In the genomic region with DNA sequence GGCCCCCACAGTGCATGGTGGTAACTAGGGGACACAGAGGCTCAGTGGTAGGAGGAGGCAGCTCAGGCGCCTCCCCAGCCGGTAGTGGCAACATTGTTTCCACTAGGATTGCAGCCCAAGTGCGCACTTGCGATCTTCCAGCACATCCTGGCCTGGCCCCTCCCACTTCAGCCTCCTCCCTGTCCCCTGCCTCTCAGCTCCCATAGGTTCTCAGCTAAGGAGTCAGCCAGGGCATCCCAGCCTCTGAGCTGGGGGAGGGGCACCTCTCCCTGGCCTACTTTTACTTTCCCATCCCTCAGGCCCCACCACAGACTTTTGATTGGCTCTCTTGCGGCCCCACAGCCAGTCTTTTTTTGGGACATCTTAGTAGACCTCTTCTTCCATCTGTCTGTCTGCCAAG, we compare ENCODE assay signal across 8 mouse cellular contexts. TPM values are rescaled to one million over a fixed set of nuclear protein-coding genes. Genes with fewer than 3 reads are reported as not detected.
DNase-seq lines count a peak whose midpoint lies in the region; ATAC-seq and TF ChIP-seq lines count a peak whose summit lies in the region.

No protein-coding gene starts in this region.

- no peaks in the 10 kb centered on the region for H3K27me3 ChIP-seq in kidney, embryonic 16.5 days (ENCODE audit: insufficient read depth, low read length)
- H3K27me3 ChIP-seq in midbrain, postnatal 0 days (ENCODE audit: insufficient read depth, low read length), result no peaks in the 10 kb centered on the region

- no peaks in the 10 kb centered on the region for H3K36me3 ChIP-seq in kidney, embryonic 16.5 days (ENCODE audit: insufficient read depth, low read length)
- H3K36me3 ChIP-seq in midbrain, postnatal 0 days (ENCODE audit: insufficient read depth, low read length), result no peaks in the 10 kb centered on the region

- peaks cover 34% of the 10 kb centered on the region for H3K4me1 ChIP-seq in kidney, embryonic 16.5 days (ENCODE audit: insufficient read depth, low read length)
- no peaks in the 10 kb centered on the region for H3K4me1 ChIP-seq in midbrain, postnatal 0 days (ENCODE audit: insufficient read depth, low read length)

- WGBS in kidney, embryonic 16.5 days, result 19% methylated on average over 5 of the region's 5 CpGs
- 20% methylated on average over 5 of the region's 5 CpGs for WGBS in midbrain, postnatal 0 days

- H3K9ac ChIP-seq in kidney, embryonic 16.5 days (replicated peaks; ENCODE audit: low read length), result no peak overlapping the region; the same call in 1 of the 2 replicates
- no peak overlapping the region for H3K9ac ChIP-seq in midbrain, postnatal 0 days (replicated peaks; ENCODE audit: low read length, poor library complexity, severe bottlenecking)

- peak; percentile 5 to 75 for DNase-seq in left cerebral cortex, adult 8-10 months (ENCODE audit: low spot score in 2 of 2)
- DNase-seq in left cerebral cortex, adult 9 months (ENCODE audit: low spot score in 2 of 2), result no peak
- DNase-seq in cerebellum, adult 8-10 months, result peak; percentile 28
- peak; percentile 83 to 88 for DNase-seq in heart, adult 9 months (ENCODE audit: low spot score in 2 of 2)
- DNase-seq in lung, postnatal 14 days, result peak; percentile 68
- no peak for DNase-seq in midbrain, postnatal 0 days (ENCODE audit: low spot score)

- no peaks in the 10 kb centered on the region for H3K9me3 ChIP-seq in kidney, embryonic 16.5 days (ENCODE audit: low read length)
- no peaks in the 10 kb centered on the region for H3K9me3 ChIP-seq in midbrain, postnatal 0 days (ENCODE audit: low read length)

- H3K27ac ChIP-seq in kidney, embryonic 16.5 days (ENCODE audit: low read length), result 0 out of 2 replicates have a peak overlapping the region, but pooled peaks have one; percentile 13
- H3K27ac ChIP-seq in midbrain, postnatal 0 days (ENCODE audit: low read depth, low read length), result no peak overlapping the region

- TF ChIP-seq CTCF in midbrain, postnatal 0 days (IDR thresholded peaks at IDR 0.05), result no peak

- 0 out of 2 replicates have a peak, but pooled peaks have one; percentile 5 for ATAC-seq in kidney, embryonic 16.5 days (ENCODE audit: low FRiP score, low TSS enrichment)
- no peak for ATAC-seq in megakaryocyte progenitor cell, adult 5-6 weeks (replicated peaks; ENCODE audit: poor library complexity)
- no peak for ATAC-seq in midbrain, postnatal 0 days (ENCODE audit: low FRiP score)

- peak overlapping the region; percentile 41 for H3K4me2 ChIP-seq in kidney, embryonic 16.5 days (replicated peaks; ENCODE audit: low read depth, low read length)
- no peak overlapping the region for H3K4me2 ChIP-seq in midbrain, postnatal 0 days (ENCODE audit: low read depth, low read length, poor library complexity, severe bottlenecking)

- peak overlapping the region; percentile 21; the same call in 1 of the 2 replicates for H3K4me3 ChIP-seq in kidney, embryonic 16.5 days (ENCODE audit: low read length)
- H3K4me3 ChIP-seq in midbrain, postnatal 0 days (ENCODE audit: low read depth, low read length), result no peak overlapping the region

RNA-seq across cellular contexts. Expression of a gene that starts 3.9 kb away (rescaled TPM):
- total RNA-seq in left cerebral cortex, adult 8-10 months (2022), result 10 to 100 TPM; 26.9 to 47.9 (median 32.8) TPM
- polyA plus RNA-seq in kidney, embryonic 16.5 days (2015; fragmentation: Nextera tagmentation; extraction: Ambion mirVana), result 56.2 and 59.5 TPM in 2 replicates
- total RNA-seq in megakaryocyte progenitor cell, adult 5-6 weeks (2015), result 18.9 and 21.3 TPM in 2 replicates
- 45.2 and 50.1 TPM in 2 replicates for total RNA-seq in megakaryocyte progenitor cell, adult 5-6 weeks (2017)
- total RNA-seq in midbrain, postnatal 0 days (2014; rRNA removed), result 32.9 and 34.1 TPM in 2 replicates
- 33.7 and 38.3 TPM in 2 replicates for polyA plus RNA-seq in midbrain, postnatal 0 days (2015; fragmentation: Nextera tagmentation; extraction: Ambion mirVana)

RNA-seq across cellular contexts. Expression of a gene that starts 4.9 kb away (rescaled TPM):
- total RNA-seq in left cerebral cortex, adult 8-10 months (2022), result 1 to 10 TPM; 6.1 to 7.8 (median 7.0) TPM
- 3.3 and 3.5 TPM in 2 replicates for polyA plus RNA-seq in kidney, embryonic 16.5 days (2015; fragmentation: Nextera tagmentation; extraction: Ambion mirVana)
- 5.9 and 7.0 TPM in 2 replicates for total RNA-seq in megakaryocyte progenitor cell, adult 5-6 weeks (2015)
- total RNA-seq in megakaryocyte progenitor cell, adult 5-6 weeks (2017), result 8.0 and 12.1 TPM in 2 replicates
- total RNA-seq in midbrain, postnatal 0 days (2014; rRNA removed), result 2.3 and 3.4 TPM in 2 replicates
- polyA plus RNA-seq in midbrain, postnatal 0 days (2015; fragmentation: Nextera tagmentation; extraction: Ambion mirVana), result 2.4 and 2.5 TPM in 2 replicates

RNA-seq across cellular contexts. Expression of a gene that starts 6.2 kb away (rescaled TPM):
- total RNA-seq in left cerebral cortex, adult 8-10 months (2022), result 10 to 100 TPM; 11.7 to 15.6 (median 12.7) TPM
- 0.31 and 0.41 TPM in 2 replicates for polyA plus RNA-seq in kidney, embryonic 16.5 days (2015; fragmentation: Nextera tagmentation; extraction: Ambion mirVana)
- total RNA-seq in megakaryocyte progenitor cell, adult 5-6 weeks (2015), result not detected in 2 replicates
- total RNA-seq in megakaryocyte progenitor cell, adult 5-6 weeks (2017), result not detected in 2 replicates
- total RNA-seq in midbrain, postnatal 0 days (2014; rRNA removed), result 1.8 and 2.2 TPM in 2 replicates
- polyA plus RNA-seq in midbrain, postnatal 0 days (2015; fragmentation: Nextera tagmentation; extraction: Ambion mirVana), result 2.9 and 3.1 TPM in 2 replicates

RNA-seq across cellular contexts. Expression of a gene that starts 18.8 kb away (rescaled TPM):
- total RNA-seq in left cerebral cortex, adult 8-10 months (2022), result 100 to 1,000 TPM; 201 to 223 (median 211) TPM
- 119 and 136 TPM in 2 replicates for polyA plus RNA-seq in kidney, embryonic 16.5 days (2015; fragmentation: Nextera tagmentation; extraction: Ambion mirVana)
- total RNA-seq in megakaryocyte progenitor cell, adult 5-6 weeks (2015), result 0.91 and 1.7 TPM in 2 replicates
- total RNA-seq in megakaryocyte progenitor cell, adult 5-6 weeks (2017), result 0.96 and 2.7 TPM in 2 replicates
- 543 and 647 TPM in 2 replicates for total RNA-seq in midbrain, postnatal 0 days (2014; rRNA removed)
- polyA plus RNA-seq in midbrain, postnatal 0 days (2015; fragmentation: Nextera tagmentation; extraction: Ambion mirVana), result 242 and 248 TPM in 2 replicates

RNA-seq across cellular contexts. Expression of a gene that starts 24.4 kb away (rescaled TPM):
- 10 to 100 TPM; 31.7 to 35.8 (median 34.5) TPM for total RNA-seq in left cerebral cortex, adult 8-10 months (2022)
- polyA plus RNA-seq in kidney, embryonic 16.5 days (2015; fragmentation: Nextera tagmentation; extraction: Ambion mirVana), result 68.8 and 70.3 TPM in 2 replicates
- total RNA-seq in megakaryocyte progenitor cell, adult 5-6 weeks (2015), result 21.3 and 23.4 TPM in 2 replicates
- 27.3 and 30.2 TPM in 2 replicates for total RNA-seq in megakaryocyte progenitor cell, adult 5-6 weeks (2017)
- 69.8 and 73.8 TPM in 2 replicates for total RNA-seq in midbrain, postnatal 0 days (2014; rRNA removed)
- 72.3 and 74.5 TPM in 2 replicates for polyA plus RNA-seq in midbrain, postnatal 0 days (2015; fragmentation: Nextera tagmentation; extraction: Ambion mirVana)

Comparison
In these comparisons a context has a peak if more than half of its experiments do, and no peak if none do; other contexts are left out.
1. DNase-seq: peak in left cerebral cortex, adult 8-10 months (2 of 2), cerebellum, adult 8-10 months (single experiment), heart, adult 9 months (2 of 2) and lung, postnatal 14 days (single experiment); none in left cerebral cortex, adult 9 months (0 of 2) and midbrain, postnatal 0 days (single experiment).